Mouse (Mus musculus) ES-Bruce4 (cell line): ENCODE results near the gene Slc10a7.

ENCODE experiments used
- CTCF ChIP-seq: IDR thresholded peaks from one replicate; pipeline ENCODE4 v1.8.1; 2011; ENCODE audit warnings: low read depth, low read length
- EP300 ChIP-seq: IDR thresholded peaks from 2 replicates; pipeline ENCODE4 v1.6.1; 2011; ENCODE audit warnings: low read depth, low read length; ENCODE audit not compliant: insufficient read depth
- POLR2A ChIP-seq: IDR thresholded peaks from one replicate; pipeline ENCODE4 v1.8.1; 2011; ENCODE audit warnings: low read length; ENCODE audit not compliant: insufficient read depth

GRCm38 (mm10) chr8:78584011-78584776 lies 75.0 kb downstream of the Slc10a7 start:
- no peak for TF ChIP-seq CTCF
- TF ChIP-seq POLR2A, result no peak
- TF ChIP-seq EP300, result no peak
